Mouse (Mus musculus) stomach, embryonic 16.5 days (tissue): ENCODE measurements around the gene Tatdn2. TPM values are rescaled to one million over a fixed set of nuclear protein-coding genes. Genes with fewer than 3 reads are reported as not detected.

Source experiments
- ATAC-seq: fragments of 200-750 bp; cut with Nextera tagmentation; 2 replicates; pipeline ENCODE4 v1.8.0; 2017; ENCODE audit warnings: moderate number of reproducible peaks, moderate TSS enrichment; ENCODE audit not compliant: insufficient read depth, low FRiP score
- H3K27ac ChIP-seq: fragments of 300-500 bp; sonication (generic); 2 replicates; pipeline ENCODE4 v1.5.1; 2014; ENCODE audit warnings: low read length
- H3K27me3 ChIP-seq: fragments of 300-500 bp; sonication (generic); 2 replicates; pipeline ENCODE4 v1.6.1; 2014; ENCODE audit warnings: low read length, control low read depth, mixed read lengths; ENCODE audit not compliant: control insufficient read depth, insufficient read depth
- H3K36me3 ChIP-seq: fragments of 300-500 bp; sonication (generic); 2 replicates; pipeline ENCODE4 v1.6.1; 2014; ENCODE audit warnings: low read length; ENCODE audit not compliant: control insufficient read depth, insufficient read depth
- H3K4me1 ChIP-seq: fragments of 300-500 bp; sonication (generic); 2 replicates; pipeline ENCODE4 v1.6.1; 2014; ENCODE audit warnings: low read length, control low read depth, mixed read lengths; ENCODE audit not compliant: control insufficient read depth, insufficient read depth
- H3K4me2 ChIP-seq: fragments of 300-500 bp; sonication (generic); 2 replicates; pipeline ENCODE4 v1.6.1; 2014; ENCODE audit warnings: low read depth, low read length, mixed read lengths
- H3K4me3 ChIP-seq: fragments of 300-500 bp; sonication (generic); replicated peaks from 2 replicates; pipeline ENCODE4 v1.5.1; 2014; ENCODE audit warnings: mild to moderate bottlenecking, low read length
- H3K9ac ChIP-seq: fragments of 300-500 bp; sonication (generic); 2 replicates; pipeline ENCODE4 v1.6.1; 2014; ENCODE audit warnings: low read length
- H3K9me3 ChIP-seq: fragments of 300-500 bp; sonication (generic); replicated peaks from 2 replicates; pipeline ENCODE4 v1.6.1; 2016; ENCODE audit warnings: low read length, control low read depth; ENCODE audit not compliant: control insufficient read depth
- WGBS: fragments of 180-500 bp; shearing (Covaris S2); extraction: QIAGEN DNeasy Blood & Tissue Kit; methylation state at CpG from one replicate; pipeline ENCODE4 v1.1.7; 2014; 5-methylcytosine and 5-hydroxymethylcytosine counted together
- microRNA-seq: library from miRNA; unstranded; fragments of <30 nt; microRNA quantifications from one replicate; pipeline ENCODE4, GENCODE M21; 2016
- polyA plus RNA-seq: library from polyadenylated mRNA; unstranded; fragments of >200 nt; fragmentation: Nextera tagmentation; extraction: Ambion mirVana; gene quantifications from 2 replicates; pipeline ENCODE4 v1.2.1, GENCODE M21; 2015

The Tatdn2 gene
- polyA plus RNA-seq, 1 experiment from 2014 or later: 0.58 TPM

GRCm38 (mm10) chr6:113747284-113747683 lies 50.4 kb downstream of the Tatdn2 start:
- H3K9ac ChIP-seq: no peak overlapping the region
- no peaks in the 10 kb centered on the region for H3K36me3 ChIP-seq
- no peak overlapping the region for H3K27ac ChIP-seq
- H3K4me1 ChIP-seq: no peaks in the 10 kb centered on the region
- WGBS: 80% methylated on average over 14 of the region's 14 CpGs
- H3K9me3 ChIP-seq: no peaks in the 10 kb centered on the region
- no peak overlapping the region for H3K4me2 ChIP-seq
- no peak overlapping the region for H3K4me3 ChIP-seq
- ATAC-seq: no peak
- peaks cover 11% of the 10 kb centered on the region for H3K27me3 ChIP-seq

DNA sequence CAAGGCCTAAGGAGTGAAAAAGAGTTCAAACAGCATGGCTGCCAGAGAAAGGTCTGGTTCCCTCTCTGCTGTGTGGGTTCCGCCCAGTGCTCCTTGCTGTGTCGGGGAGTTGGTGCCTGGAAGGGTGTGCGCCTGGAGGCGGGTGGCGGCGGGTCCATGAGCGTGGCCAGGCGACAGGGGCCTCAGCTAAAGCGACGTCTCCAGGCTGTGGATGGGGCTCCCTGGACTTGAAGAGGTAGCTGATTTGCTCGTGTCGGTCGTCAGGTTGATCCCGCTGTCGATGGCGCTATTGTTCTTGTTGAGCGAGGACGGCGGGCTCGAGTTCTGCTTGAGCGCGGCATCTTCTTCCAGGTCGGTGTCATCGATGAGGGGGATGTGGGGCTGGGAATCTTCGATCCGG lies 51.5 kb downstream of the Tatdn2 start:
- H3K27ac ChIP-seq: no peak overlapping the region
- 29% methylated on average over 26 of the region's 26 CpGs for WGBS
- no peaks in the 10 kb centered on the region for H3K4me1 ChIP-seq
- H3K4me3 ChIP-seq: peak overlapping the region; percentile 20
- H3K9me3 ChIP-seq: no peaks in the 10 kb centered on the region
- no peak; the same call in 1 of the 2 replicates for ATAC-seq
- H3K27me3 ChIP-seq: peaks cover 11% of the 10 kb centered on the region
- peak overlapping the region; percentile 40; the same call in 1 of the 2 replicates for H3K4me2 ChIP-seq
- no peak overlapping the region for H3K9ac ChIP-seq
- H3K36me3 ChIP-seq: no peaks in the 10 kb centered on the region

GRCm38 (mm10) chr6:113749119-113749685 lies 52.4 kb downstream of the Tatdn2 start:
- WGBS: 55% methylated on average over 17 of the region's 17 CpGs
- ATAC-seq: no peak
- H3K4me2 ChIP-seq: no peak overlapping the region

More at GRCm38 (mm10) chr6:113749119-113749685, 52.4 kb downstream of the Tatdn2 start:
- no peaks in the 10 kb centered on the region for H3K4me1 ChIP-seq
- no peaks in the 10 kb centered on the region for H3K36me3 ChIP-seq
- H3K9me3 ChIP-seq: no peaks in the 10 kb centered on the region
- no peak overlapping the region for H3K4me3 ChIP-seq
- peaks cover 11% of the 10 kb centered on the region for H3K27me3 ChIP-seq
- no peak overlapping the region for H3K9ac ChIP-seq
- no peak overlapping the region for H3K27ac ChIP-seq

Small RNAs within 50 kb of the gene (microRNA-seq; reads per million reads assigned to microRNA genes)
- gene Mir7042: not detected

Other genes with a start within 250 kb of the Tatdn2 start
- 21.1 and 28.9 TPM in 2 replicates for gene Il17re, start 238.6 kb upstream of the Tatdn2 start, polyA plus RNA-seq
- gene Il17rc, start 225.6 kb upstream of the Tatdn2 start, polyA plus RNA-seq: 36.8 and 45.0 TPM in 2 replicates
- gene Creld1, start 213.8 kb upstream of the Tatdn2 start, polyA plus RNA-seq: 22.9 and 23.9 TPM in 2 replicates
- gene Prrt3, start 195.1 kb upstream of the Tatdn2 start, polyA plus RNA-seq: 0.19 and 0.52 TPM in 2 replicates
- gene Emc3, start 165.4 kb upstream of the Tatdn2 start, polyA plus RNA-seq: 97.6 and 99.6 TPM in 2 replicates
- gene Fancd2, start 165.4 kb upstream of the Tatdn2 start, polyA plus RNA-seq: 7.8 and 8.8 TPM in 2 replicates
- gene Fancd2os, start 96.3 kb upstream of the Tatdn2 start, polyA plus RNA-seq: 0.18 TPM in 1 of 2 replicates, not detected in the other
- 204 and 207 TPM in 2 replicates for gene Brk1, start 92.3 kb upstream of the Tatdn2 start, polyA plus RNA-seq
- 34.4 and 35.9 TPM in 2 replicates for gene Vhl, start 73.1 kb upstream of the Tatdn2 start, polyA plus RNA-seq
- 9.3 and 12.0 TPM in 2 replicates for gene Irak2, start 58.6 kb upstream of the Tatdn2 start, polyA plus RNA-seq
- 40.7 and 53.2 TPM in 2 replicates for gene Ghrl, start 22.8 kb downstream of the Tatdn2 start, polyA plus RNA-seq
- gene Sec13, start 43.7 kb downstream of the Tatdn2 start, polyA plus RNA-seq: 244 TPM in 2 replicates